Mouse (Mus musculus): ENCODE measurements at regions not wholly inside any gene's neighbourhood (a gene's known extent, or its start where the extent isn't known, plus 50 kb on each side); places are given as distances from the start of the nearest gene placed in this dataset.
"Not testable (repeated sequence)": the region's sequence is repeated elsewhere in the genome, so short reads cannot be mapped to it uniquely, and the experiment has no call there.

DNA sequence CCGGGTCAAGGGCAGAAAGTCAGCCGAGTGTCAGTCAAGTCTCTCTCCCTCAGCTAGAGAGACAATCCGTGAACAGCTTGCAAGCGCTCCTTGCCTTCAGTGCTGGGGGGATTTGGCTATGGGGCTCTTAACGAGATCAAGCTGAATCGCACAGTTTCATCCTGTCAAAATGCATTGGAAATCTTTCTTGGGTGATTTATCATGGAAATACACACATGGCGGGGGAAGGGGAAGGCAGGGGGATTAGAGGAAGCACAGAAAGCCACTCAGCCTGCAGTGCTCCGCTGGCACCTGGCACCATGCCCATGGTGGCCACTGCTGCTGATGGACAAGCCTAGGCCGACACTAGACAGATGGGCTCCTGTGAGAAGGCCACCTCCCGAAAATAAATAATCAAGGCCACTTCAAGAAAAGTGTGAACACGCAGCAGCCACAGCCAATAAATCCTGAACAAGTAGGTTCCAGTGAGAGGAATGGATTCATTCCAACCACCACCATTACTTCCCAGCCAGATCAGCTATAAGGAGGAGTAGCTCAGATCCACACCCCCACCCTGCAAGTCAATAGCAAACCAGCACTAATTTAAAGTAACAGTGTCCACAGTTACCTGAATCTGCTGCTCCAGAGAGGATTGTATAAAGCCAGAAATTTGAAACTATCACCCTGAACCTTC, 261.5 kb upstream of the AI593442 start:
- Histone ChIP-seq H3K4me2 (replicated peaks) (peak overlapping the region; percentile 28; the same call in 1 of the 2 replicates), H3K27me3 (no peaks in the 10 kb centered on the region), H3K9ac (no peak overlapping the region), H3K36me3 (no peaks in the 10 kb centered on the region), H3K9me3 (no peaks in the 10 kb centered on the region), H3K4me3 (no peak overlapping the region), H3K4me1 (peaks cover 30% of the 10 kb centered on the region), H3K27ac (peak overlapping the region; percentile 63; the same call in 1 of the 2 replicates)
- 32% methylated on average over 11 of the region's 11 CpGs for WGBS
- peak; percentile 79 for ATAC-seq (ENCODE audit: low FRiP score, low read depth)

DNA sequence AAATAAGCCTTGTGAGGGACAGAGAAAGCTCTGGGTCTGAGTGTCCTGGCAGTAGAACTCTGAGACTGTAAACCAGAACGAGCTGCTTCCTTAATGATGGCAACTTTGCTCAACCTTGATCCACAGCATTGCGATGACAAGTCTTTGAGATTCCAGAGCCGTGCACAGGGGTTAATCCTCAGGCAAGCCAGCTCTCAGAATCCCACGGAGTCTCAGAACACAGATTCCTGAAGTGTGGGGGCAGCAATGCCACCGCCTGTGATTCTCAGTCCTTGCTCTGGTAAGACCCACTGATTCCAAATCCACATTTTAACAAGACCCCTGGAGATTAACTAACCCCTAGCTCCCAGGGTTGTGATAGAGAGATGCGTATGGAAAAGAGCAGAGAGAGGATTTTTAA, 255.5 kb upstream of the AI593442 start:
- no peak overlapping the region for H3K27ac ChIP-seq
- 32% methylated on average over 6 of the region's 6 CpGs for WGBS
- H3K36me3 ChIP-seq: no peaks in the 10 kb centered on the region
- no peaks in the 10 kb centered on the region for H3K9me3 ChIP-seq
- no peak overlapping the region for H3K4me2 ChIP-seq (replicated peaks)
- no peak for ATAC-seq (ENCODE audit: low FRiP score, low read depth)
- no peak overlapping the region for H3K9ac ChIP-seq
- H3K4me1 ChIP-seq: peaks cover 5% of the 10 kb centered on the region; the same call in 1 of the 2 replicates
- H3K27me3 ChIP-seq: no peaks in the 10 kb centered on the region
- H3K4me3 ChIP-seq: no peak overlapping the region

DNA sequence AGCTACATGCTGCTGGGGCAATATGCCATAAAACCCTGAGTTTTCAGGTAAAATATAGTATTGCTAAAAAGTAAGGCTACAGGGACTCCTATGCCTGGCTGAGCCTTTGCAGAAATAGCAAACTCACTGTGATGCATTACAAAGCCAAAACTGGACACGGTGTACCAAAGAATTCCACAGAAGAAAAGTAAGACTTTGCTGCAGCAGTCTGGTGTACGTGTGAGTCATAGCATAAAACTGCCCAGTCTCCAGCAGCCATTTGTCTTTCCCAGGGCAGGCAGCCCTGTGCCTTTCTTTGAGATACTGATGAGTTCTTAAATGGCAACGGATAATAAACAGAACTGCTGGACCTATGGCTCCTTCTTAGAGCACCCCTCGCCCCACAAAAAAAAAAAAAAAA, 237.9 kb upstream of the AI593442 start:
- 70% methylated on average over 4 of the region's 4 CpGs for WGBS
- no peak overlapping the region for H3K27ac ChIP-seq
- H3K36me3 ChIP-seq: no peaks in the 10 kb centered on the region
- H3K27me3 ChIP-seq: no peaks in the 10 kb centered on the region
- no peak overlapping the region for H3K4me3 ChIP-seq
- no peaks in the 10 kb centered on the region for H3K4me1 ChIP-seq
- H3K9me3 ChIP-seq: no peaks in the 10 kb centered on the region
- no peak overlapping the region for H3K9ac ChIP-seq
- no peak for ATAC-seq (ENCODE audit: low FRiP score, low read depth)
- no peak overlapping the region for H3K4me2 ChIP-seq (replicated peaks)

DNA sequence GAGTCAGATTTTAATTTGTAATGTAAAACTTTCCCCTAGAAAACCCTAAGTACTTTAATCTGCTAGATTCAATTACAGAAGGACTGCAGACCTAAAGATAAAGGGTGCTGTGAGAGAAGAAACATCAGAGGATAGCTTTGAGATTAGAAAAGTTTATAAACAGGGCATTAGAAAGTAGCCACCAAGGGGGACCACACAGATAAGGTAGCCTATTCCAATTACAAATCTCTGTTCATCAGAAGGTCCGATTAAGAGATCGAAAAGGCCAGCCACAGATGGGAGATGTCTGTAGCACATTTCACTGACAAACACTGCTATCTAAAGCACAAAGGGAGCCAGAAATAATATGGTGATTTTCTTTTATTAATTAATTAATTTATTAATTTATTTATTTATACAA, 209.1 kb upstream of the AI593442 start:
- not testable (repeated sequence) for H3K9me3 ChIP-seq; H3K9ac ChIP-seq; H3K4me3 ChIP-seq; ATAC-seq (ENCODE audit: low FRiP score, low read depth); H3K27ac ChIP-seq; H3K4me2 ChIP-seq (replicated peaks); H3K27me3 ChIP-seq; H3K4me1 ChIP-seq; H3K36me3 ChIP-seq
- WGBS: no CpG with 5 or more reads among the region's 2 CpGs

DNA sequence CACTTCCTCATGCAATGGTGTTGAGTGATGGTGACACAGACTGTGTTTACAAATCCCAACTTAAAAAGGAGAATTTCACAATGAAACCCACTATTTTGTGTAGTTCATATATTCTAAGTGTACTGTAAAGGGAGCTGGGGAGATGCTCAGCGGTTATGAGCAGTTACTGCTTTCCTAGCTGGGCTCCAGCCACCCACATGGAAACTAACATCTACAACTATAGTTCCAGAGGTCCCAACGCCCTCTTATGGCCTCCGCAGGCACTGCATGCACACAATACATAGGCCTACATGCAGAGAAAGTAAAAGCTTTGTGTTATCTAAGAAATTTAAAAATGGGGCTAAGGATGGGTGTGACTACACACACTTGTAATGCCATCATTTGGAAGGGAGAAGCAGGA, 208.4 kb upstream of the AI593442 start:
- not testable (repeated sequence) for H3K4me1 ChIP-seq; H3K27me3 ChIP-seq; H3K27ac ChIP-seq; H3K4me2 ChIP-seq (replicated peaks); H3K9me3 ChIP-seq; H3K9ac ChIP-seq; H3K36me3 ChIP-seq; H3K4me3 ChIP-seq; ATAC-seq (ENCODE audit: low FRiP score, low read depth)
- no CpG with 5 or more reads among the region's 3 CpGs for WGBS

DNA sequence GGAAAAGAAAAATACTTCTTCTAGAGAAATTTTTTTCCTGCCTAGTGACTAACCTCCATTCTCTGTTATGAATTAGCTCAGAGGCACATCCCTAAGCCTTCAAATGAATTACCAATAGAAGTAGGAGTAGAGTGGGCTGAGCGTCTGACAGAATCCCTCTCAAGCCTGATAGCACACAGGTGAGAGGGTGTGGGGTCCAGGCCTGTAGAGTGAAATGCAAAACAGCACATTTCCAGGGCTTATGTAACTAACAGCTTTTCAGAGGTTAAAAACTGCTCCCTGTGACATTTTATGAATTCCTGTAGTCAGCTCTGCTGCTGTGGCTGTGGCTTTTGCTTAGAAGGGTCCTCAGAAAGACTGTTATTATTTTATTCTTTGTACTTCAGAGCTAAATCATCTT, 187.7 kb upstream of the AI593442 start:
- Histone ChIP-seq H3K4me2 (replicated peaks) (no peak overlapping the region), H3K4me1 (peaks cover 5% of the 10 kb centered on the region; the same call in 1 of the 2 replicates), H3K9me3 (no peaks in the 10 kb centered on the region), H3K27me3 (no peaks in the 10 kb centered on the region), H3K9ac (no peak overlapping the region), H3K27ac (no peak overlapping the region), H3K4me3 (no peak overlapping the region), H3K36me3 (no peaks in the 10 kb centered on the region)
- no peak for ATAC-seq (ENCODE audit: low FRiP score, low read depth)
- WGBS: 89% methylated on average over 1 of the region's 1 CpGs

DNA sequence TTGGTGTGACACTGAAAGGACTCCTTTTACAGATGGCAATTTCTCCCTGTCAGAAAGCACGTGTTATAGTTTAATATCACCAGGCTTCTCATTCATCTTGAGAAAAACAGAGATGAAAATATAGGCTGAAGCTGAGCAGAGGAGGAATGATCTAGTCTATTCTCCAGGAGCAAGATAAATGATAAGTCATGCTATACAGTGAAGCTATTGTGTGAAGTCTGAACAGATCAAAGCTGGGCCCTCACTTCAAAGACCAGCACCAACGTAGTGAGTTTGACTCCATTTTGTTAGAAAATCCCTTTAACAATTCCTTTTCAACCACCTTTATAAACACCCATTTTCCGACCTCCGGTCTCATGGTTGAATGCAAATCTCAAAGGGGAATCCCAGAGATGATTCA, 180.7 kb upstream of the AI593442 start:
- Histone ChIP-seq H3K9ac (no peak overlapping the region), H3K27me3 (no peaks in the 10 kb centered on the region), H3K4me2 (replicated peaks) (no peak overlapping the region), H3K27ac (no peak overlapping the region), H3K36me3 (no peaks in the 10 kb centered on the region), H3K9me3 (peaks cover 7% of the 10 kb centered on the region; the same call in 1 of the 2 replicates), H3K4me1 (no peaks in the 10 kb centered on the region), H3K4me3 (no peak overlapping the region)
- 76% methylated on average over 4 of the region's 4 CpGs for WGBS
- no peak for ATAC-seq (ENCODE audit: low FRiP score, low read depth)

DNA sequence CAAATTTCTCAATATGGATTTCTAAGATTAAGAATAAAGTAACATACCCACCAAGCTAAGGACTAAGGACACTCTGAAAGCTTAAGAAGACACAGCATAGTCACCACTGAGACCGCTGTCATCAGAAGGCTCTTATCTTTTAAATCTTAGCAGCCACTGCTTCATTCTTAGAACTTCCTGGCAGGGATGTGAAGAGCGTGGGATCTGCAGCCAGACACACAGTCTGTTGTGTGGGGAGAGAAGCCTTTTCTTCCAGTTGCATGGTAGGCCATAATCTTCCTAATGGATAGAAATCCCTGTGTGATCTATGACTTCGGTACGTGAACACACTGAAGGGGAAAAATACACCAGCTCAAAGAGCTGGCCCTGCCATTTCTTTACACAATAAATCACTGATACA, 178.8 kb upstream of the AI593442 start:
- no peaks in the 10 kb centered on the region for H3K36me3 ChIP-seq
- H3K4me1 ChIP-seq: no peaks in the 10 kb centered on the region
- no peak overlapping the region for H3K27ac ChIP-seq
- no peak overlapping the region for H3K9ac ChIP-seq
- no peak for ATAC-seq (ENCODE audit: low FRiP score, low read depth)
- no peaks in the 10 kb centered on the region for H3K27me3 ChIP-seq
- no peak overlapping the region for H3K4me3 ChIP-seq
- peaks cover 7% of the 10 kb centered on the region; the same call in 1 of the 2 replicates for H3K9me3 ChIP-seq
- no peak overlapping the region for H3K4me2 ChIP-seq (replicated peaks)
- WGBS: 81% methylated on average over 4 of the region's 4 CpGs

DNA sequence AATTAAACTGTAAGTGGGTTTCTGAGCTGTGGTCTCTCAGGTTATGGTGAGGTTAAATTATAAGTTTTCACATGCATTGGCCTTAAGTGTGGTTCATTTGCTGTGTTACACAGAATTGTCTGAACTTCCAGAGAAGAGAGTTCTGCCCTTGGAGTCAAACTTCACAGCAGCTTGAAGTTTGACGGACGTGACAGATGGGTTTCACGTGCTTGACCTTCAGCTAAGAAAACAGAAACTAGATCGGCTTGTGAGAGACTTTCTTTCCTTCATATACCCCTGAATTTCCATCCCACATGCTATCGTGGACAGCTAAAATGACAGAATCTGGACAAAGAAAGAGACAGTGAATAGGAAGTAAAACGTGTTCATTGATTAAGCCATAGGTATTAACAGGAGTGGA, 173.8 kb upstream of the AI593442 start:
- Histone ChIP-seq H3K27ac (no peak overlapping the region), H3K27me3 (no peaks in the 10 kb centered on the region), H3K9ac (no peak overlapping the region), H3K9me3 (no peaks in the 10 kb centered on the region), H3K4me3 (no peak overlapping the region), H3K4me1 (no peaks in the 10 kb centered on the region), H3K4me2 (replicated peaks) (no peak overlapping the region), H3K36me3 (no peaks in the 10 kb centered on the region)
- WGBS: 68% methylated on average over 6 of the region's 6 CpGs
- no peak for ATAC-seq (ENCODE audit: low FRiP score, low read depth)

DNA sequence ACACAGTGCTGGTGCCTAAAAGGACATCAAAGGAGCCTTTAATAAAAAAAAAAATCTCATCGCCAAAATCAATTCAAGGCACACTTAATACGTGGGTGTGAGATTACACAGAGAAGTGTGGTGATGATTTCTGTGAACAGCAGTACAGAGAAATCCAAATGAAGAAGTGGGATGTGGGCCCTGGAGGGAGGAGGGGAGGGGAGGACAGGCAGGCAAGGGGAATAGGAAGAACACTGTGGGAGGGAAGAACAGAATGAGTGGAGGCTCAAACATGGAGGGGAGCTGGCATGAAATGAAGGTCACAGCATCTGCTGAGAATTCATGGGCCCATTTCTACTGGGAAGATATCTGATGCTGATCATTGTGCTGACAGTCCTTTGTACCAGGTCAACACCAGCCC, 171.0 kb upstream of the AI593442 start:
- no peak overlapping the region for H3K27ac ChIP-seq
- H3K36me3 ChIP-seq: no peaks in the 10 kb centered on the region
- no peak overlapping the region for H3K4me3 ChIP-seq
- H3K27me3 ChIP-seq: no peaks in the 10 kb centered on the region
- no peaks in the 10 kb centered on the region for H3K4me1 ChIP-seq
- H3K9me3 ChIP-seq: no peaks in the 10 kb centered on the region
- H3K4me2 ChIP-seq (replicated peaks): no peak overlapping the region
- 73% methylated on average over 2 of the region's 2 CpGs for WGBS
- no peak overlapping the region for H3K9ac ChIP-seq
- no peak for ATAC-seq (ENCODE audit: low FRiP score, low read depth)

DNA sequence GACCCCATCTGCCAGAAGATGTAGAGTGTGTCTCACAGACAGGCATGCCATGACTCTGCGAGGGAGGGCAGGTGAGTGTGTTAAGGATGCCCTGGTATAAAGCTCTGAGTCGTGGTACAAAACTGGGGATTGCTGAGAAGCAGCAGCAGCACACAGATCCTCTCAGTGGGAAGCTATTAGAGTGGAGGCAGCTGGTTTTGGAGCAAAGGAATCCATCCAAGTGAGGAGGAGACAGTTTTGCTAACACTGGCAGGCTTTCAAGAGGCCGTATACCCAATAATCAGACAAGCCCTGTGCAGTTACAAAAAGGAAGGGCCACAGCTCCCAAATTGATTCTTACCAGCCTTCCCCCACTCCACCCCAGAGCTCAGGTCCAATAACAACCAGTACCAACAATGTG, 170.4 kb upstream of the AI593442 start:
- Histone ChIP-seq H3K9me3 (no peaks in the 10 kb centered on the region), H3K27me3 (no peaks in the 10 kb centered on the region), H3K4me3 (no peak overlapping the region), H3K27ac (no peak overlapping the region), H3K4me1 (no peaks in the 10 kb centered on the region), H3K4me2 (replicated peaks) (no peak overlapping the region), H3K36me3 (no peaks in the 10 kb centered on the region), H3K9ac (no peak overlapping the region)
- 53% methylated on average over 3 of the region's 3 CpGs for WGBS
- ATAC-seq (ENCODE audit: low FRiP score, low read depth): no peak

DNA sequence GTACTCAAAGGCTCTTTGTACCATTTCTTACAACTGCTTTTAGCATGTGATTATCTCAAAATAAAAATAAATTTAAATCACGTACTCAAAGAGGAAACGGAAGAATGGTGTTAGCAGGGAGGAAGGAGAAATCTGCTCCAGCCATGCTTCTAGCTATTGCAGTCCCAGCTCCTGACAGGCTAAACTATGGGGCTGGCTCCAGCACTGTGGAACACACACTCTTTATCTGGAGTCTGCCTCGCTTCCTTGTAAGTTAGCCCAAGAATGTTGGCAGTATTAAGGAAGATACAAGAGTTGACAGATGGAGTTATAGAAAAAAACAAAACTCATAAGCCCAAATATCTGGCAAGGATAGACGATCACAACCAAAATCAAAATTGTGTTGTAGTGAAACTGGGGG, 161.5 kb upstream of the AI593442 start:
- Histone ChIP-seq H3K9ac (no peak overlapping the region), H3K4me1 (no peaks in the 10 kb centered on the region), H3K27ac (no peak overlapping the region), H3K9me3 (no peaks in the 10 kb centered on the region), H3K4me2 (replicated peaks) (no peak overlapping the region), H3K36me3 (no peaks in the 10 kb centered on the region), H3K27me3 (no peaks in the 10 kb centered on the region), H3K4me3 (no peak overlapping the region)
- 87% methylated on average over 4 of the region's 4 CpGs for WGBS
- no peak for ATAC-seq (ENCODE audit: low FRiP score, low read depth)

DNA sequence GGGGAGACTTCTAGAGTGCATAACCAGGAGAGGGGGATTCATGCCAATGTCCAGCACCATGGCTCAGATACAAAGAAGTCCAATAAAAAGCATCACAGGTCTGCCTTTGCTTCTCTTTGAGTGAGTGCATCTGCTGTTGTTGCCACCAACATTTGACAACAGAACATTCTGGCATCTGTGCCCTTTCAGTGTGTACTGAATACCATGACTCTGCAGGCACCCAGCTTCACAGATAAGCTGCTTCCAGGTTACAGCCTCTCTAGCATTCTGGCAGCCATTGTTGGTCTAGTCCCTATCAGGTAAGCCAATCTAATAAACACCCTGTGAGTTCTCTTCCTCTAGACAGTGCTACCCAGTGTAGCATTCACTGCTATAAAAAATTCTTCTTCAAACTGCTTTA, 160.4 kb upstream of the AI593442 start:
- Histone ChIP-seq H3K9ac (no peak overlapping the region), H3K4me1 (no peaks in the 10 kb centered on the region), H3K27ac (no peak overlapping the region), H3K9me3 (no peaks in the 10 kb centered on the region), H3K4me2 (replicated peaks) (no peak overlapping the region), H3K27me3 (no peaks in the 10 kb centered on the region), H3K4me3 (no peak overlapping the region), H3K36me3 (no peaks in the 10 kb centered on the region)
- ATAC-seq (ENCODE audit: low FRiP score, low read depth): no peak

All from limb, embryonic 13.5 days (tissue).